Mouse (Mus musculus) midbrain, embryonic 16.5 days (tissue): ENCODE measurements at regions not wholly inside any gene's neighbourhood (a gene's known extent, or its start where the extent isn't known, plus 50 kb on each side); places are given as distances from the start of the nearest gene placed in this dataset.
A peak's percentile ranks its signal among the peaks of the same experiment; 100 is the strongest.

Experiments
- ATAC-seq: fragments of 200-750 bp; cut with Nextera tagmentation; 2 replicates; pipeline ENCODE4 v1.8.0; 2017; ENCODE audit warnings: moderate TSS enrichment
- H3K27ac ChIP-seq: fragments of 300-500 bp; sonication (generic); 2 replicates; pipeline ENCODE4 v1.5.1; 2014; ENCODE audit warnings: mild to moderate bottlenecking, low read length, mixed read lengths
- H3K27me3 ChIP-seq: fragments of 300-500 bp; sonication (generic); 2 replicates; pipeline ENCODE4 v1.6.1; 2014; ENCODE audit warnings: low read depth, low read length, mixed read lengths; ENCODE audit not compliant: control insufficient read depth, insufficient read depth
- H3K36me3 ChIP-seq: fragments of 300-500 bp; sonication (generic); 2 replicates; pipeline ENCODE4 v1.6.1; 2014; ENCODE audit warnings: mild to moderate bottlenecking, low read length, moderate library complexity, mixed read lengths; ENCODE audit not compliant: control insufficient read depth, insufficient read depth
- H3K4me1 ChIP-seq: fragments of 300-500 bp; sonication (generic); 2 replicates; pipeline ENCODE4 v1.6.1; 2014; ENCODE audit warnings: mild to moderate bottlenecking, low read length, mixed read lengths; ENCODE audit not compliant: control insufficient read depth, insufficient read depth
- H3K4me2 ChIP-seq: fragments of 300-500 bp; sonication (generic); 2 replicates; pipeline ENCODE4 v1.6.1; 2014; ENCODE audit warnings: mild to moderate bottlenecking, low read length, mixed read lengths
- H3K4me3 ChIP-seq: fragments of 300-500 bp; sonication (generic); 2 replicates; pipeline ENCODE4 v1.5.1; 2014; ENCODE audit warnings: low read depth, mild to moderate bottlenecking, low read length, moderate library complexity, mixed read lengths
- H3K9ac ChIP-seq: fragments of 300-500 bp; sonication (generic); 2 replicates; pipeline ENCODE4 v1.6.1; 2014; ENCODE audit warnings: low read depth, low read length, mixed read lengths
- H3K9me3 ChIP-seq: fragments of 300-500 bp; sonication (generic); replicated peaks from 2 replicates; pipeline ENCODE4 v1.6.1; 2014; ENCODE audit warnings: mild to moderate bottlenecking, low read length, mixed read lengths; ENCODE audit not compliant: control insufficient read depth, poor library complexity, severe bottlenecking
- WGBS: fragments of 180-500 bp; shearing (Covaris S2); extraction: QIAGEN DNeasy Blood & Tissue Kit; methylation state at CpG from one replicate; pipeline ENCODE4 v1.1.7; 2014; 5-methylcytosine and 5-hydroxymethylcytosine counted together

DNA sequence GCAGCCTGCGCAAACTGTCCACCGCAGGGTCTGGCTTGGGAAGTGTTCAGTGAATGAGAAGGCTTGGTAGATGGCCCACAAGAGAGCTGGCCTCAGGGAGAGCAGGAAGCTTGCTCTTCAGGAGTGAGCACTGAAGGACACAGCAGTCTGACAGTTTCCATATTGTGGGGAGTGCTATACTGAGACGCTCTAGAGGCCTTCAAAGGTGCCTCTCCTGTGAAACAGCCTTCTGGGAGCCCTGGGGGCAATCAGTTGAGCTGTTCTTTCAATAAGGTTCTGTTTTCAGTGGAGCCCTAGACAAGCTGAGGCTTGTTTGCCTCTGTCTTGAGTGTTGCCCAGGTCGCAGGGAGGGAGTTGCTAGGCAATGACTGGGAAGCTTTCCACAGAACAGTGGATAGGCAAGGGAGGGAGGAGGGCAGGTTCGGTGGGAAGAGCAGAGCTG is 353.9 kb downstream of the Cog6 start:
- ATAC-seq, result peak; percentile 84

DNA sequence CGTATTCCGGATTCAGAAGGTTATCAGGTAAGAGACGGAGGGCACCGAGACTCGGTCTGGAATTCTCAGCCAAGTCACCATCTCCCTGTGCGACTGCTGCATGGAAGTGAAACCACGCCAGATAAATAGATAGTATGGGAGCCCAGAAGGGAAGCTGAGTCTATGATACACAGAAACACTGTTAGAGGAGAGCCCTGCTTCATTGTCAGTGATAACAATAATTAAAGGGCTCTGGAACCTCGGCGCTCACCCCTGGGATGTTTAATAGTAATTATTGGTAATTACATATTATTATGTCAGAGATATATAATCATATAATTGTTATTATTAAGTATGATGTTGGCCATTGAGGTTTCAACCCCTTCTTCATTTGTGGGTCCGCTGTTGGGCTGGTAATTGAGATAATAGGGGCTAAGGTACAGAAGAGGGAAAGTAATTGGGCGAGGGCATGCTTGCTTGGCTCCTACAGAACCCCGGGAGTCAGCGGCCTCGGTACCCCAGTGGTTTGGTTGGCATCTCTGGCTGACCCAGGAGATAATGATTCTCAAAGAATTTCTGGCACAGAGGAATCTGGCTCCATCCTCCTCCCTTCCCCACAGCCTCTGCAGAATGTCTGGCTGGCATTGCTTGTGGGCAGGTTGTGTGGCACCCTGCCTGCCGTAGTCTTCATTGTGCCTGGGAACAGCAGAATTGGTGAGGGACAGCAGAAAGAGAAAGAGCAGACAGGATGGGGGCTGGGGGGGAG is 354.7 kb downstream of the Cog6 start:
- Histone ChIP-seq H3K36me3 (no peaks in the 10 kb centered on the region), H3K27me3 (no peaks in the 10 kb centered on the region), H3K4me2 (no peak overlapping the region), H3K4me1 (peaks cover 3% of the 10 kb centered on the region; the same call in 1 of the 2 replicates), H3K9ac (no peak overlapping the region), H3K4me3 (no peak overlapping the region), H3K9me3 (no peaks in the 10 kb centered on the region), H3K27ac (no peak overlapping the region)
- ATAC-seq, result 0 out of 2 replicates have a peak, but pooled peaks have one; percentile 19
- WGBS, result 90% methylated on average over 15 of the region's 15 CpGs

More for the DNA sequence above, 353.9 kb downstream of the Cog6 start:
- no peak overlapping the region for H3K27ac ChIP-seq
- H3K4me2 ChIP-seq, result no peak overlapping the region
- WGBS, result 47% methylated on average over 5 of the region's 5 CpGs
- H3K9me3 ChIP-seq, result no peaks in the 10 kb centered on the region
- H3K4me1 ChIP-seq, result peaks cover 5% of the 10 kb centered on the region
- no peaks in the 10 kb centered on the region for H3K27me3 ChIP-seq
- no peak overlapping the region for H3K9ac ChIP-seq
- H3K4me3 ChIP-seq, result no peak overlapping the region
- H3K36me3 ChIP-seq, result no peaks in the 10 kb centered on the region

DNA sequence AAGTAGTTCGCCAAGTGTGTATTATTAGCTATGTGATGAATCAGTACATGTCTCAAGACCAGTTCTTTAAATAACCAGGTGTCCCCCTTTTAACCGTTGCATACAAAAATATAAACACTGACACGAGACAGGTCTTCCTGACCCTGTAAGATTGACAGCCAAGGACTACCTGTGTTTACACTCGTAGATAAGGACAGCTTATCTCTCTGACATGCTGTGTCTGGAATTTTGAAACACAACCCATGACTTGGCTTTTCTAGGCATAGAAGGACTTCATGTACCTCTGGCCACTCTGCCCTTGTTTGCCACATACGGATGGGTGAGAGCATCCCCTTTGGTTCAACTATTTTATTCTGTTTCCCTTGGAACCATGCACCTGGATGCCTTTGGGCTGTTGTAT is 364.0 kb downstream of the Cog6 start:
- ATAC-seq, result no peak
- H3K27me3 ChIP-seq, result peaks cover 3% of the 10 kb centered on the region
- 85% methylated on average over 5 of the region's 5 CpGs for WGBS
- 0 out of 2 replicates have a peak, but pooled peaks cover 3% of the 10 kb centered on the region for H3K9me3 ChIP-seq
- H3K4me3 ChIP-seq, result no peak overlapping the region
- no peaks in the 10 kb centered on the region for H3K4me1 ChIP-seq
- no peaks in the 10 kb centered on the region for H3K36me3 ChIP-seq
- no peak overlapping the region for H3K27ac ChIP-seq
- H3K4me2 ChIP-seq, result no peak overlapping the region
- no peak overlapping the region for H3K9ac ChIP-seq

DNA sequence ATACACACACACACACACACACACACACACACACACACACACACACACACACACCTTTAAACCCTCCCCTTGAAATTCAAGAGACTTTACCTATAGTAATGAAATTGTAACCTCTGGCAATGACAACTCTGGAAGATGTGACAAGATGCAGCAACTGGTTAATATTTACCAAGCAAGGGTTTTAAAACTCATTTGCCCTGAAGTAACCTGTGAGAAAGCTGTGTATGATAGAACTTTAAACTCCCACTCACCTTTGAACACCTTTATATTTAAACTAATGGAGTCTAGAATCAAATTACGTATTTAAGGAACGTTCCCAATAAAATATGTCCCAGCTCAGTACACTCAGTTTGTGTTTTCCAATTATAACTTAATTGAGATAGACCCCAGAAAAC is 364.6 kb downstream of the Cog6 start:
- WGBS, result 95% methylated on average over 2 of the region's 2 CpGs
- Histone ChIP-seq H3K4me1 (no peaks in the 10 kb centered on the region), H3K27me3 (peaks cover 3% of the 10 kb centered on the region), H3K27ac (no peak overlapping the region), H3K36me3 (no peaks in the 10 kb centered on the region), H3K4me2 (no peak overlapping the region), H3K9me3 (0 out of 2 replicates have a peak, but pooled peaks cover 3% of the 10 kb centered on the region), H3K9ac (no peak overlapping the region), H3K4me3 (no peak overlapping the region)
- no peak for ATAC-seq

DNA sequence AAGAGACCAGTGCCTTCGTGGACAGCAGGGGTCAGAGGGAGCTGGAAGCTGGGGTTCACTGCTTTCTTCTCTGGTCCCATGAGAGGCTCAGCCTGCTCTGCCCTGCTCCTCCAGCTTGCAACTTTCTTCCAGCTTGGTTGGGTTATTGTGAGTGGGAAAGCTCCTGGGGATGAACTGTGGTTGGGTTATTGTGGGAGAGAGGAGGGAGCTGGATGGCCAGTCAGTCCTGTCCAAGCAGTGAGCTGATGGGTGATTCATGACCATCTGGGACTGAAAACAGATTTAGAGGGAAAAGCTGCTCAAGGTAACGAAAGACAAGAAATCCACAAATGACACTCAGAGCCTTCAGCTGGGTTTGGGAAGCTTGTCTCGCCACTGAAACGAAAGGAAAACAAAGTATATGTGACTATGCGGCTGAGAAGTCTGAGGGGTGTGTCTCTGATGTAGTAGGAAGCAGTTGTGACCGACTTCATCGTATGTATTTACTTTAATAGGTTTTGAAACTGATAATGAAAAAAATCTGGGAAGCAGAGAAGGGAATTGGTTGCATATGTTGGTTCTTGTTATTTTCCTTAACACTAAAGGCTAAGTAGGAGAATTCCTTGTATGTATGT is 365.1 kb downstream of the Cog6 start:
- H3K4me3 ChIP-seq, result no peak overlapping the region
- 80% methylated on average over 7 of the region's 7 CpGs for WGBS
- H3K9ac ChIP-seq, result no peak overlapping the region
- no peak overlapping the region for H3K4me2 ChIP-seq
- 0 out of 2 replicates have a peak, but pooled peaks cover 3% of the 10 kb centered on the region for H3K9me3 ChIP-seq
- no peaks in the 10 kb centered on the region for H3K4me1 ChIP-seq
- H3K27ac ChIP-seq, result no peak overlapping the region
- H3K36me3 ChIP-seq, result no peaks in the 10 kb centered on the region
- ATAC-seq, result no peak
- H3K27me3 ChIP-seq, result peaks cover 3% of the 10 kb centered on the region

DNA sequence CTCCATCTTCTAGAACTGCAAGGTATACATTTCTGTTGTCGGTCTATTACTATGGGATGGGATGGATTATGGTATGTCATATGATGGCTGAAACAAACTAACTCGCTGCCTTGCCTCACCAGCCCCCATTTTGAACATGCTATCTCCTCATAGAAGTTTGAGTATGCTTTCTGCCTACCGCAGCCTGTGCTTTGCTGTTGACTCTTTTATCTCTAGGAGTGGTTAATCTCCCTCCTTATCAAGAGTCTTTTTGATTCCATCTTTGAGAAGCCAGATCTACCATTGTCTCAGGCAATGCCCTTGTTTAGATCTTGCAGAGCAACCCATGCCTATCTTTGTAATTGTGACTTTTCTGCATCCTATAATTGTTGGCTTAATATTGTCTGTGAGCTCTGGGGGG is 367.0 kb downstream of the Cog6 start:
- no peaks in the 10 kb centered on the region for H3K36me3 ChIP-seq
- 86% methylated on average over 3 of the region's 3 CpGs for WGBS
- H3K27ac ChIP-seq, result no peak overlapping the region
- no peak overlapping the region for H3K4me3 ChIP-seq
- no peak for ATAC-seq
- no peak overlapping the region for H3K9ac ChIP-seq
- no peak overlapping the region for H3K4me2 ChIP-seq
- peaks cover 3% of the 10 kb centered on the region for H3K27me3 ChIP-seq
- no peaks in the 10 kb centered on the region for H3K9me3 ChIP-seq
- H3K4me1 ChIP-seq, result no peaks in the 10 kb centered on the region; the same call in 1 of the 2 replicates

DNA sequence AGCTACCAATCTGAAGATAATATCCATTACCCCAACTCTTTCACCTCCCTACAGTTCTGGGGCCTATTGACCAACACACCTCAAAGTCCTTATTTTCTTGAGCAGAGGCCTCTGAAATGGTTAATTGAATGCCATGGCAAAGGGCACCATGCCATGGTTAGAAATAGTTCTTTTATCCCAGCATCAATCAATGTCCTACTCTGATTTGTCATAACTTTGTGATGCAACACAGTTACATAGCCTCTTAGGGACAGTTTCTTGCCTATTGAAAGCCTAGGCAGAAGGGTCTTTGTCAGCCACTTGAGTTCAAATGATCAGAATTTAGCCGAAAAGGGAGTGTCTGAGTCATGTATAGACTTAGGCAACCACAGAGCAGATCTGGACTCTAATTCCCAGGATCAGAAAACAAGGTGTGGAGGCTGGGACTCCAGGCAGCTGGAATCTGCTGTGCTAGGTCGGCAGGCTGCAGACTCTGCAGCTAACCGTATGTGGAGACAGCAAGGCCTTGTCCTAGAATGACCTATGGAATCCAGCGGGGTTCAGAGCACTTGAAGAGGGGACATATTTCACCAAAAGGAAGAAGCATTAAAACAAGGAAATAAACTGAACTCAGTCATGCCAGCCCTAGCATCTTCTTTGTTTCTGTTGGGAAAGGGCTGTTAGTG is 368.1 kb downstream of the Cog6 start:
- Histone ChIP-seq H3K4me1 (peaks cover 4% of the 10 kb centered on the region; the same call in 1 of the 2 replicates), H3K27me3 (peaks cover 3% of the 10 kb centered on the region), H3K4me2 (no peak overlapping the region), H3K9ac (no peak overlapping the region), H3K27ac (no peak overlapping the region), H3K9me3 (no peaks in the 10 kb centered on the region), H3K36me3 (no peaks in the 10 kb centered on the region), H3K4me3 (no peak overlapping the region)
- WGBS, result 86% methylated on average over 4 of the region's 4 CpGs
- ATAC-seq, result no peak

DNA sequence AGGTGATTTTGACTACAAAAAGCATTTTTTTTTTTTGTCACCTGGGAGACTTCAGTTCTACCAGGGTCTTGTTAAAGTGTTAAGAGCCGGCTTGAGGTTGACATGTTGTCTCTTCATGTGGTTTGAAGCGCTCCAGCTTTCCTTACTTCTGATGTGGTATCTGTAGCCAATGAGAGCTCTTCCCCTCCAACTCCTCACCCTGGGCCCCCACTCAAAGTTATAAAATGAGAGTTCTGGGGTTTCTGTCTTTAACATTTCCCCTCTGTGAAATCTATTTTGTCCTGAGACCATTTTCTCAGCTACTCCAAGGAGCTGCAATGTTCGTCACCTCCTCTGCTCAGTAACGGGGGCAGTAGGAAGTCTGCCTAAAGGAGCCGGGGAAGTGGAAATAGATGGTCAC is 369.1 kb downstream of the Cog6 start:
- H3K27me3 ChIP-seq, result peaks cover 3% of the 10 kb centered on the region
- peaks cover 7% of the 10 kb centered on the region for H3K4me1 ChIP-seq
- no peak overlapping the region for H3K4me3 ChIP-seq
- no peak for ATAC-seq
- 97% methylated on average over 5 of the region's 5 CpGs for WGBS
- H3K27ac ChIP-seq, result no peak overlapping the region
- no peaks in the 10 kb centered on the region for H3K9me3 ChIP-seq
- no peak overlapping the region for H3K4me2 ChIP-seq
- H3K9ac ChIP-seq, result no peak overlapping the region
- no peaks in the 10 kb centered on the region for H3K36me3 ChIP-seq
